Comparison of ENCODE assay signal across 10 mouse cellular contexts in genomic region chr14:56351959-56352660, GRCm38 (mm10). TPM values are rescaled to one million over a fixed set of nuclear protein-coding genes. Genes with fewer than 3 reads are reported as not detected.
DNase-seq lines count a peak whose midpoint lies in the region; ATAC-seq lines count a peak whose summit lies in the region.
"Had no signal": no experiment of that assay in that cellular context is flagged by ENCODE, and none has a peak within 500 bp of the region (broad histone marks: within the 10 kb centered on the region; RNA-seq: fewer than 3 reads in every experiment).

No protein-coding gene starts in this region.

- H3K4me3 ChIP-seq in limb, embryonic 10.5 days: no peak overlapping the region
- H3K4me3 ChIP-seq: limb, embryonic 15.5 days; stomach, embryonic 15.5 days had no signal

- peak; percentile 21 to 40 for DNase-seq in cerebellum, adult 18-20 months
- peak; percentile 25 for DNase-seq in ovary, postnatal 36 days (ENCODE audit: low spot score)
- DNase-seq in ovary, postnatal 10 days (ENCODE audit: low spot score): no peak
- peak; percentile 84 for DNase-seq in embryo, embryonic 10.5 days (ENCODE audit: low spot score)
- DNase-seq in limb, embryonic 10.5 days (ENCODE audit: low spot score): peak; percentile 80
- peak; percentile 31 for DNase-seq in thymus, postnatal 0 days (ENCODE audit: low spot score)
- DNase-seq in layer of hippocampus, adult 18-20 months (ENCODE audit: low spot score in 2 of 2): no peak

- no peaks in the 10 kb centered on the region for H3K36me3 ChIP-seq in limb, embryonic 10.5 days
- H3K36me3 ChIP-seq: limb, embryonic 15.5 days; stomach, embryonic 15.5 days had no signal

- ATAC-seq in cerebellum, adult (ENCODE audit: insufficient number of reproducible peaks, low FRiP score, low TSS enrichment): no peak

- no peak overlapping the region for H3K27ac ChIP-seq in limb, embryonic 10.5 days
- H3K27ac ChIP-seq: limb, embryonic 15.5 days; stomach, embryonic 15.5 days had no signal

- H3K9me3 ChIP-seq in limb, embryonic 10.5 days (replicated peaks): no peaks in the 10 kb centered on the region
- H3K9me3 ChIP-seq: limb, embryonic 15.5 days; stomach, embryonic 15.5 days had no signal

- WGBS in limb, embryonic 10.5 days: 33% methylated on average over 17 of the region's 17 CpGs

- no peaks in the 10 kb centered on the region for H3K27me3 ChIP-seq in limb, embryonic 10.5 days (ENCODE audit: low read depth, poor library complexity, severe bottlenecking)
- H3K27me3 ChIP-seq: stomach, embryonic 15.5 days had no signal

- H3K4me1 ChIP-seq in limb, embryonic 10.5 days: no peaks in the 10 kb centered on the region
- H3K4me1 ChIP-seq: limb, embryonic 15.5 days; stomach, embryonic 15.5 days had no signal

RNA-seq across cellular contexts. Expression of gene Atp12a, which starts 12.8 kb away (rescaled TPM):
- not detected in 2 replicates for polyA plus RNA-seq in limb, embryonic 10.5 days (2016; fragmentation: Nextera tagmentation; extraction: Ambion mirVana)
- 0.10 and 0.26 TPM in 2 replicates for polyA plus RNA-seq in thymus, postnatal 0 days (2015; fragmentation: Nextera tagmentation; extraction: Ambion mirVana)
- total RNA-seq in layer of hippocampus, adult 18-20 months (2021): under 1 TPM in 1 of 2 experiments, not detected in 1; 0.28 TPM

RNA-seq across cellular contexts. Expression of gene Rnf17, which starts 50.3 kb away (rescaled TPM):
- 2.1 and 2.6 TPM in 2 replicates for polyA plus RNA-seq in limb, embryonic 10.5 days (2016; fragmentation: Nextera tagmentation; extraction: Ambion mirVana)
- 0.42 and 0.92 TPM in 2 replicates for polyA plus RNA-seq in thymus, postnatal 0 days (2015; fragmentation: Nextera tagmentation; extraction: Ambion mirVana)
- under 1 TPM; 0.50 to 0.68 TPM for total RNA-seq in layer of hippocampus, adult 18-20 months (2021)

Comparison
In these comparisons a context has a peak if more than half of its experiments do, and no peak if none do; other contexts are left out.
1. DNase-seq: peak in cerebellum, adult 18-20 months (2 of 2), ovary, postnatal 36 days (single experiment), embryo, embryonic 10.5 days (single experiment), limb, embryonic 10.5 days (single experiment) and thymus, postnatal 0 days (single experiment); none in ovary, postnatal 10 days (single experiment) and layer of hippocampus, adult 18-20 months (0 of 2).